Mouse (Mus musculus) liver, embryonic 12.5 days (tissue): Measurements from ENCODE around the gene Brf1. TPM values are rescaled to one million over a fixed set of nuclear protein-coding genes. Genes with fewer than 3 reads are reported as not detected.

Experiments
- ATAC-seq: fragments of 200-750 bp; cut with Nextera tagmentation; 2 replicates; pipeline ENCODE4 v1.8.0; 2017; ENCODE audit warnings: moderate number of reproducible peaks, mild to moderate bottlenecking, moderate library complexity
- H3K27ac ChIP-seq: fragments of 300-500 bp; sonication (generic); 2 replicates; pipeline ENCODE4 v1.5.1; 2016; ENCODE audit warnings: mild to moderate bottlenecking
- H3K27me3 ChIP-seq: fragments of 300-500 bp; sonication (generic); replicated peaks from 2 replicates; pipeline ENCODE4 v1.6.1; 2016; ENCODE audit warnings: mild to moderate bottlenecking, moderate library complexity
- H3K36me3 ChIP-seq: fragments of 300-500 bp; sonication (generic); 2 replicates; pipeline ENCODE4 v1.6.1; 2016; ENCODE audit warnings: mild to moderate bottlenecking, moderate library complexity
- H3K4me1 ChIP-seq: fragments of 300-500 bp; sonication (generic); 2 replicates; pipeline ENCODE4 v1.6.1; 2016
- H3K4me2 ChIP-seq: fragments of 300-500 bp; sonication (generic); 2 replicates; pipeline ENCODE4 v1.6.1; 2016; ENCODE audit warnings: mild to moderate bottlenecking, moderate library complexity
- H3K4me3 ChIP-seq: fragments of 300-500 bp; sonication (generic); 2 replicates; pipeline ENCODE4 v1.5.1; 2016; ENCODE audit warnings: mild to moderate bottlenecking, moderate library complexity
- H3K9ac ChIP-seq: fragments of 300-500 bp; sonication (generic); 2 replicates; pipeline ENCODE4 v1.6.1; 2016; ENCODE audit warnings: mild to moderate bottlenecking, moderate library complexity
- H3K9me3 ChIP-seq: fragments of 300-500 bp; sonication (generic); replicated peaks from 2 replicates; pipeline ENCODE4 v1.6.1; 2016; ENCODE audit warnings: mild to moderate bottlenecking, moderate library complexity
- WGBS: fragments of 180-500 bp; shearing (Covaris S2); methylation state at CpG from one replicate; pipeline ENCODE4 v1.1.7; 2016; ENCODE audit not compliant: insufficient replicate concordance; 5-methylcytosine and 5-hydroxymethylcytosine counted together
- polyA plus RNA-seq: library from polyadenylated mRNA; unstranded; fragments of >200 nt; fragmentation: Nextera tagmentation; extraction: Ambion mirVana; gene quantifications from 2 replicates; pipeline ENCODE4 v1.2.1, GENCODE M21; 2016

Gene Brf1
- polyA plus RNA-seq, 1 experiment from 2014 or later = 47.1 TPM

DNA sequence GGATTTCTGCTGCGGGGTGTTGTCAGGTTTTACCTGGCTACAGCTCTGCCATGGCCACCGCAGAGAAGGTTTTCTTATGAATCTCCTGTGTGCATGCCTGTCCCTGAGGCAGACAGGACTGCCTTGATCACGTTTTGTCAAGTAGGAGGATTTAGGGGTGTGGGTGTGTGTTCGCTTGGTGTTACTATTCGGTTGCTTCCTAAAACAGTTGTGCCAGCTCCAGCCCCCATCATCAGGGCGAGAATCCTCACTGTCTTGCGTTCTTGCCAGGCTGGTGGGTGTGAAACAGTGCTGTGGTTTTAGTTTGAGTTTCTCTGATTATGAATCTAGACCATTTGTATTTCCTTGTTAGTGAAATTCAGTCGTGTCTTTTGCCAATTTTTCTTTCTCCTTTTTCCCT is 16.5 kb upstream of the Brf1 start:
- Histone ChIP-seq H3K27ac (no peak overlapping the region), H3K9ac (no peak overlapping the region)
- ATAC-seq = no peak

DNA sequence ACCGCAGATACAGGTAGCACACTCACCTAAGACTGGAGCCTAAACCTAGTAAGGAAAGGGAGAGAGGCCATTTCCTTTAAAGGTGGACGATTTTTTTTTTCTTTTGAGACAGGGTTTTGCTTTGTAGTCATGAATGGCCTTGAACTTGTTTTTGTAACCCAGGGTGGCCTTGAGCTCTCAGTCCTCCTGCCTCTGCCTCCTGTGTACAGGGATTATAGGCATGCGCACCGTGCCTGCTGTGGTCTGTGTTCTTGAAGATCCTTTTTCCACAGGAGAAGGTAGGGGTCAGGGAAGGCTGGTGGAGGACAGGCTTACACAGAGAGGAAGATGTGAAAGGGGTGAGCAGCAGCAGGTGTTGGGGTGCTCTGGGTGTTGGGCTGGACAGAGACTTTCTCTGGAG is 15.5 kb upstream of the Brf1 start:
- Histone ChIP-seq H3K4me1 (peaks cover 52% of the 10 kb centered on the region), H3K27ac (no peak overlapping the region; the same call in 1 of the 2 replicates)

More for the DNA sequence above, 16.5 kb upstream of the Brf1 start:
- Histone ChIP-seq H3K27me3 (no peaks in the 10 kb centered on the region), H3K36me3 (peaks cover 21% of the 10 kb centered on the region), H3K4me2 (no peak overlapping the region), H3K9me3 (no peaks in the 10 kb centered on the region), H3K4me3 (no peak overlapping the region), H3K4me1 (peaks cover 52% of the 10 kb centered on the region)
- 74% methylated on average over 8 of the region's 8 CpGs for WGBS

DNA sequence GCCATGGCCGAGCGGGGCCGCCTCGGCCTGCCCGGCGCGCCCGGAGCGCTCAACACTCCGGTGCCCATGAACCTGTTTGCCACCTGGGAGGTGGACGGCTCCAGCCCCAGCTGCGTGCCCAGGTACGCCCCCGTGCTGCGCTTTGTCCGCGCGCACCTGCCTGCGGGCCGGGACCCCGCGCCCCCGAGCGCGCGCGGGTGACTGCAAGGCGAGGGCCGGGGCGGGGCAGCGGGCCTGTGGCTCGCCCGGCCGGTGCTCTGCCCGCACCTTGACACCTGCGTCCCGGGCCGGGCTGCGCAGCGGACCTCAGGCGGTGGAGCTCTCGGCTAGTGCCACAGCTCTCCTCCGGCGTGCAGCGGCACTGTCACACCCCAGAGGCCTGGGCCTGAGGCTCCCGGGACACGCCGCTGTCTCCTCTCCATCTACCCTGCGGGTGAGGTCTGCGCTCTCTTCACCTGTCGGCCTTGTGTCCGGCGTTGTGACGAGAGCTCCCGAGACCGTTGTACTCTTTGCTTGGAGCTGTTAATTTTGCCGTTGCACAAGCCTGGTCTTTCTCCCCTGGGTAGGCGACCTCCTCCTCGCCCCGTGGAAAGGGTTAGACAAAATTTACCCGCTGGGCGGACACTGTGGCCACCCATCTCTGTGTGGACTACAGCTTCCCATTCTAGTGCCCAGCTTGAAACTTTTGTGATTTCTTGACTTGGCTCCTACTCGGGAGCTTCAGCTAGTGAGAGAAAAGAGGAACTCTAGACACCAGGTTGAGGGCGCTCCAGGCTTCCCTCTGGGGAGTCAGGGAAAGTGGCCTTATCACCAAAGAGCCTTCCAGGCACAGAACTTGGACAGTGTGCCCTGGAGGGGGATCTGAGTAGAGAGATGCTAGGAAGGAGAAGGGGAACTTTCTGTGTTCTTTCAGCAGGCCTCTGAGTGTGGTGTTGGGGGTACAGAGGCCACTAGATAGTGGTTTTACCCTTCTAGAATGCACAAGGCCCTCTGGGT is 14.4 kb upstream of the Brf1 start:
- peak overlapping the region; percentile 95 for H3K9ac ChIP-seq
- ATAC-seq = peak; percentile 57
- under 1% methylated on average over 54 of the region's 64 CpGs for WGBS
- H3K27ac ChIP-seq = peak overlapping the region; percentile 83
- no peaks in the 10 kb centered on the region for H3K27me3 ChIP-seq
- H3K4me2 ChIP-seq = peak overlapping the region; percentile 99
- H3K4me1 ChIP-seq = peaks cover 52% of the 10 kb centered on the region
- peaks cover 9% of the 10 kb centered on the region for H3K36me3 ChIP-seq
- peak overlapping the region; percentile 89 for H3K4me3 ChIP-seq
- no peaks in the 10 kb centered on the region for H3K9me3 ChIP-seq

More for the DNA sequence above, 15.5 kb upstream of the Brf1 start:
- H3K4me3 ChIP-seq = peak overlapping the region; percentile 89
- 72% methylated on average over 4 of the region's 4 CpGs for WGBS
- H3K9ac ChIP-seq = peak overlapping the region; percentile 95
- no peaks in the 10 kb centered on the region for H3K9me3 ChIP-seq
- peaks cover 14% of the 10 kb centered on the region for H3K36me3 ChIP-seq
- H3K4me2 ChIP-seq = peak overlapping the region; percentile 99
- H3K27me3 ChIP-seq = no peaks in the 10 kb centered on the region
- ATAC-seq = no peak

DNA sequence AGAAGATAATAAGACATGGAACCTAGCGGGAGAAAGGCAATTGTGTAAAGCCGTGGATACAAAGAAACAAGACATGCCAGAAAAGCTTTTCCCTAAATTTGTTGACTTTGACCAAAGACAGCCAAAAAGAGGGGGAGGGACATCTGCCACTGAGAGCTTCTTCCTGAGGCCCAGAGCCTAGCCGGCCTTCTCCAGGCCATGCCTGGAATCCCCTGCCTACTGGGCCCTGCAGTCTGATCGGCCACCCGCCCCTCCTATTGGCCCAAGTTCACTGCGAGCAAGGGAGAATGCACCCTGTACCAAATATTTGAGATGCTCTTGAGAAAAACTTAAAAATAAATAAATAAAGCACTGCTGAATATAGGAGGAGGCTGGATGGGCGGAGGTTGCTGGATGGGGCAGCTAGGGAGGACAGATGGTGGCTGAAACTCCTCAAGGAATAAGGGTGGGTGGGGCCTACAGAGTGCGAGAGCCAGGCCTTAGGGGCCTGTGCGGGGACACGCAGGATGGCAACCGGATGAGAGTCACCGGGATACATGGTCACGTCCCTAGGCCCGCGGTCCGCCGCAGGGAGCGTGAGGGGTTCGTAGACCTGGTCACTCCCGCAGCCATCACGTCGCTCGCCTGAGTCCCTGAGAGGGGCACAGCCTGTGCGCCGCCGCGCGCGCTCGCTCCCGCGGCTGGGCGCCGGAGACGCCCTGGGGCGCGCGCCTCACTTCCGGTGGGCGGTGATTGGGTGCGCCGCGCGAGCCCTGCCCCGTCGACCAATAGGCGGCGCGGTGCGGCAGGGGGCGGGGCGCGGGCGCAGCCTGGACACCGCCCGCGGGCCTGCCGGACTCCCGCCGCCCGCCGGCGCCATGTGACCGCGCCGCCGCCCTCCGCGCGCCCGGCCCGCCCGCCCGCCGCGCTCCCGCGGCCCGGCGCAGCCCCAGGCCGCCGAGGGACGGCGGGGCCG is 13.4 kb upstream of the Brf1 start, which contains the start of gene Pacs2:
Gene Pacs2 (plus strand): TSS at position 905 of the 955 bp plus-strand sequence.
- Histone ChIP-seq H3K4me3 (peak within 1 kb of the TSS; percentile 89), H3K27me3 (no peaks in the 10 kb centered on the region), H3K27ac (peak within 1 kb of the TSS; percentile 83), H3K4me1 (peaks cover 52% of the 10 kb centered on the region), H3K4me2 (peak within 1 kb of the TSS; percentile 99), H3K36me3 (peaks cover 4% of the 10 kb centered on the region; the same call in 1 of the 2 replicates), H3K9me3 (no peaks in the 10 kb centered on the region), H3K9ac (peak within 1 kb of the TSS; percentile 95)
- peak; percentile 90 for ATAC-seq
- 5% methylated on average over 64 of the region's 85 CpGs for WGBS

DNA sequence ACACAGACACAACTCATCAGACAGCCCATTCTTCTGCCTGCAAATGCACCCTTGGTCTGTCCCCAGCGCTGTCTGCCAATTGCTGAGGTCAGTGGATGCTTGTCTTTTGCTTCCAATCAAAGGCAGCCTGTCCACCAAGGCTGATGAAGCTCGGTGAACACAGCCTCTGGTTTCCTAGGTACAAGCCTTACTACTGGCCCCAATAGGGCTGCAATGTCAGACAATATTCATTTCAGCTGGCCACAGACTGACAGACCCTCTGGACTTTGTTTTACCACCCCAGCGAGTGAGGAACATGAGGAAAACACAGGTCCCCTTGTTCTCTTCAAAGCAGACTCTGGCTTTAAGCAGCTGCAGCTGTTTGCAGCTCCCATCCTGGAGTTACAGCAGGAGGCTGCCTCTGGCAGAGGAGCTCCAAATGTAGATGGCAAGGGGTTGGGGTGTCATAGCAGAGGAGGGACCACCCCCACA is 12.6 kb upstream of the Brf1 start:
- no peak for ATAC-seq
- peak overlapping the region; percentile 91 for H3K4me2 ChIP-seq

DNA sequence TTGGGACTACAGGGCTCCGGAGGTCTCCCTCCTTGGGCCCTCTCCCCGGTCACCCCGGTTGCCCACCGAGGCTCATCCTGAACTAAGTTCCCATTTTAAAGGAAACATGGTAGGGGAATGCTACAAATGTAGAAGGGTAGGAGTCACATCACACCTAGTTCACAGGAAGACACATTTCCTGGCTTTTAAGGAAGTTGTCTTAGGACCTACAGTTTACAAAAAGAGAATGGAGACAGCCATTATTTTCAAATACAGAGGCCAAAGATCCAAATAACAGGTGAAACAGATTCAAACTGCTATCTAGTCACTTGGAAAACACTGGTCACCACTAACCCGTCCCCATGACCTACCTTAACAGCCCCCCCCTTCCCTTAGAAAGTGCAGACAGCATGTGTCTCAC is 11.9 kb upstream of the Brf1 start:
- Histone ChIP-seq H3K27me3 (0 out of 2 replicates have a peak, but pooled peaks cover 6% of the 10 kb centered on the region), H3K4me1 (peaks cover 41% of the 10 kb centered on the region), H3K4me2 (no peak overlapping the region), H3K4me3 (no peak overlapping the region), H3K36me3 (no peaks in the 10 kb centered on the region), H3K9ac (no peak overlapping the region), H3K9me3 (no peaks in the 10 kb centered on the region), H3K27ac (no peak overlapping the region)
- WGBS = 52% methylated on average over 5 of the region's 5 CpGs
- no peak for ATAC-seq

More for the DNA sequence above, 12.6 kb upstream of the Brf1 start:
- Histone ChIP-seq H3K36me3 (no peaks in the 10 kb centered on the region), H3K4me1 (peaks cover 47% of the 10 kb centered on the region), H3K9ac (peak overlapping the region; percentile 85; the same call in 1 of the 2 replicates), H3K27ac (0 out of 2 replicates have a peak overlapping the region, but pooled peaks have one; percentile 81), H3K27me3 (0 out of 2 replicates have a peak, but pooled peaks cover 6% of the 10 kb centered on the region), H3K9me3 (no peaks in the 10 kb centered on the region), H3K4me3 (no peak overlapping the region)
- WGBS = 67% methylated on average over 3 of the region's 3 CpGs

DNA sequence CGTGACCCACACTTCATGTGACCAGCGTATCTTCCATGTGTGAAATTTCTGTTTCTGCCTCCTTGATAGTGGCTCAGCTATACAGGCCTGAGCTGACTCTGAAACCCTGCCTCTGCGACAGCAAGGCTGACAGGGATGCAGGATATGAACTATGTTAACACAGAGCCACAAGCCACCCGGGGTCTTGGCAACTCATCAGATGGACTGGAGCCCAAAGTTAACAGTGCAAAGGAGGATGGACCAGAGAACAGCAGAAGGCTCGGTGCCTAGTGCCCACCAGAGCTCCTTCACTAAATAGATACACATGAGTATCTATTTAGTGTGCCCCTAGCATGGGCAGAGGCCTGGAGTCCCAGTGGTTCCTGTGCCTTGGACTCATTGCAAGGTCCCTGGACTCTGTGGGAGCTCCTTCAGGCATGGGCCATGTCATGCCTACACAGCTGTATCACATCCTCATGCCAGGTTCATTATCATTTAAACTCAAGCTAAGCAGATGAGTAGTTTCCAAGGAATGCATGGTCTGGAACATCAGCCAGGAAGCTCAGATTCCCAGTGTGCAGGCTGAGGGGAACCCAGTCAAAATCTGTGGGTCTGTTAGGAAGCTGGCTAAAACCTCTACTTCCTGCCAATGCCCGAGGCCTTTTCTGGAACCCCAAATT is 11.3 kb upstream of the Brf1 start:
- Histone ChIP-seq H3K9me3 (no peaks in the 10 kb centered on the region), H3K27ac (no peak overlapping the region), H3K36me3 (no peaks in the 10 kb centered on the region), H3K4me3 (no peak overlapping the region), H3K27me3 (0 out of 2 replicates have a peak, but pooled peaks cover 10% of the 10 kb centered on the region), H3K4me1 (peaks cover 37% of the 10 kb centered on the region), H3K4me2 (no peak overlapping the region), H3K9ac (no peak overlapping the region)
- ATAC-seq = no peak
- 68% methylated on average over 6 of the region's 6 CpGs for WGBS

GRCm38 (mm10) chr12:113004993-113005392 is 4.5 kb upstream of the Brf1 start:
- 31% methylated on average over 4 of the region's 4 CpGs for WGBS
- Histone ChIP-seq H3K27me3 (0 out of 2 replicates have a peak, but pooled peaks cover 17% of the 10 kb centered on the region), H3K4me1 (peaks cover 12% of the 10 kb centered on the region), H3K4me2 (no peak overlapping the region), H3K4me3 (no peak overlapping the region), H3K9me3 (no peaks in the 10 kb centered on the region), H3K27ac (no peak overlapping the region), H3K36me3 (no peaks in the 10 kb centered on the region), H3K9ac (no peak overlapping the region)
- ATAC-seq = no peak

- Histone ChIP-seq H3K4me1 (peaks cover 17% of the 10 kb centered on the region), H3K4me3 (no peak overlapping the region), H3K27me3 (0 out of 2 replicates have a peak, but pooled peaks cover 17% of the 10 kb centered on the region), H3K27ac (no peak overlapping the region), H3K9ac (no peak overlapping the region), H3K9me3 (no peaks in the 10 kb centered on the region), H3K4me2 (no peak overlapping the region), H3K36me3 (no peaks in the 10 kb centered on the region)
- no peak for ATAC-seq
- WGBS = 77% methylated on average over 8 of the region's 8 CpGs
Measured at GRCm38 (mm10) chr12:113004011-113004410, 3.5 kb upstream of the Brf1 start.

- no peak overlapping the region for H3K4me2 ChIP-seq
- H3K27me3 ChIP-seq = 0 out of 2 replicates have a peak, but pooled peaks cover 11% of the 10 kb centered on the region
- no peaks in the 10 kb centered on the region for H3K9me3 ChIP-seq
- no peak for ATAC-seq
- WGBS = 26% methylated on average over 2 of the region's 2 CpGs
- peaks cover 4% of the 10 kb centered on the region; the same call in 1 of the 2 replicates for H3K36me3 ChIP-seq
- no peak overlapping the region for H3K4me3 ChIP-seq
- no peak overlapping the region for H3K27ac ChIP-seq
- no peak overlapping the region for H3K9ac ChIP-seq
- peaks cover 30% of the 10 kb centered on the region for H3K4me1 ChIP-seq
Measured at GRCm38 (mm10) chr12:113002667-113003066, 2.2 kb upstream of the Brf1 start.

DNA sequence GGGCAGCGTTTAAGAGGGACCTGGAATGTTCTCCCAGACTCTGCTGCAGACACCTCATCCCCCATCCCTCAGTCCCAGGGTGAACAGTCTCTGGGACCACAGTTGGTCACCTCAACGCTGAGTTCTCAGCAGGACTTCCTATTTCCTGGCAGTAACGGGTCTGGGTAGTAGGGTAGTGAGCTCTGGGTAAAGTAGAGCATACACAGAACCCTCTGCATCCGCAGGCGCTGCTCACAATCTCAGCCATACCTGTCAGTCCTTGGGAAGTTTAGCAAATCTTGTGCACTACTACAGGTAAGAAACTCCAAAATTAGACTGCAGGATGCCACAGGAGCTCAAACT is 600 bp upstream of the Brf1 start:
- H3K36me3 ChIP-seq = peaks cover 19% of the 10 kb centered on the region
- H3K4me2 ChIP-seq = peak overlapping the region; percentile 92
- WGBS = 5% methylated on average over 5 of the region's 5 CpGs
- peaks cover 41% of the 10 kb centered on the region for H3K4me1 ChIP-seq
- H3K9ac ChIP-seq = peak overlapping the region; percentile 94
- H3K9me3 ChIP-seq = no peaks in the 10 kb centered on the region
- peak overlapping the region; percentile 98 for H3K27ac ChIP-seq
- H3K4me3 ChIP-seq = peak overlapping the region; percentile 91
- ATAC-seq = peak; percentile 23; the same call in 1 of the 2 replicates
- 0 out of 2 replicates have a peak, but pooled peaks cover 7% of the 10 kb centered on the region for H3K27me3 ChIP-seq
